Mouse (Mus musculus): ENCODE results near the gene Capn3.
A peak's percentile ranks its signal among the peaks of the same experiment; 100 is the strongest.

The Capn3 gene

GRCm38 (mm10) chr2:120455719-120456118 lies at the start of gene Capn3:
Gene Capn3 (plus strand): TSS chr2:120456019.
- DNase-seq (ENCODE audit: low spot score), result no peak

- DNase-seq (ENCODE audit: low spot score), result no peak
Observed at GRCm38 (mm10) chr2:120411096-120411628, 44.7 kb upstream of the Capn3 start.

GRCm38 (mm10) chr2:120414113-120414512 lies 41.7 kb upstream of the Capn3 start:
- DNase-seq (ENCODE audit: low spot score), result no peak

GRCm38 (mm10) chr2:120414738-120415414 lies 40.9 kb upstream of the Capn3 start:
- DNase-seq (ENCODE audit: low spot score), result no peak

GRCm38 (mm10) chr2:120424386-120424785 lies 31.4 kb upstream of the Capn3 start:
- no peak for DNase-seq (ENCODE audit: low spot score)

GRCm38 (mm10) chr2:120444486-120444885 lies 11.3 kb upstream of the Capn3 start:
- no peak for DNase-seq (ENCODE audit: low spot score)

- no peak for DNase-seq (ENCODE audit: low spot score)
Observed at GRCm38 (mm10) chr2:120446373-120446772, 9.4 kb upstream of the Capn3 start.

- DNase-seq (ENCODE audit: low spot score), result no peak
Observed at GRCm38 (mm10) chr2:120447306-120447705, 8.5 kb upstream of the Capn3 start.

- DNase-seq (ENCODE audit: low spot score), result no peak
Observed at GRCm38 (mm10) chr2:120450724-120451123, 5.1 kb upstream of the Capn3 start.

GRCm38 (mm10) chr2:120452600-120452999 lies 3.2 kb upstream of the Capn3 start:
- no peak for DNase-seq (ENCODE audit: low spot score)

- DNase-seq (ENCODE audit: low spot score), result no peak
Observed at GRCm38 (mm10) chr2:120454987-120455386, 832 bp upstream of the Capn3 start.

GRCm38 (mm10) chr2:120460216-120460615 lies 4.4 kb downstream of the Capn3 start:
- no peak for DNase-seq (ENCODE audit: low spot score)

- no peak for DNase-seq (ENCODE audit: low spot score)
Observed at GRCm38 (mm10) chr2:120463328-120463727, 7.5 kb downstream of the Capn3 start.

- DNase-seq (ENCODE audit: low spot score), result no peak
Observed at GRCm38 (mm10) chr2:120464091-120464490, 8.3 kb downstream of the Capn3 start.

GRCm38 (mm10) chr2:120464732-120465396 lies 9.0 kb downstream of the Capn3 start:
- no peak for DNase-seq (ENCODE audit: low spot score)

- no peak for DNase-seq (ENCODE audit: low spot score)
Observed at GRCm38 (mm10) chr2:120465397-120465785, 9.6 kb downstream of the Capn3 start.

- no peak for DNase-seq (ENCODE audit: low spot score)
Observed at GRCm38 (mm10) chr2:120468011-120468410, 12.2 kb downstream of the Capn3 start.

GRCm38 (mm10) chr2:120469220-120469619 lies 13.4 kb downstream of the Capn3 start:
- DNase-seq (ENCODE audit: low spot score), result no peak

- DNase-seq (ENCODE audit: low spot score), result no peak
Observed at GRCm38 (mm10) chr2:120469715-120470114, 13.9 kb downstream of the Capn3 start.

- no peak for DNase-seq (ENCODE audit: low spot score)
Observed at GRCm38 (mm10) chr2:120470856-120471255, 15.0 kb downstream of the Capn3 start.

GRCm38 (mm10) chr2:120476277-120477087 lies 20.7 kb downstream of the Capn3 start:
- DNase-seq (ENCODE audit: low spot score), result no peak

- peak; percentile 61 for DNase-seq (ENCODE audit: low spot score)
Observed at GRCm38 (mm10) chr2:120478600-120478999, 22.8 kb downstream of the Capn3 start.

GRCm38 (mm10) chr2:120481921-120482320 lies 26.1 kb downstream of the Capn3 start:
- no peak for DNase-seq (ENCODE audit: low spot score)
